In genomic region chr16:34484213-34484612, GRCm38 (mm10) we compare ENCODE assay signal across 16 mouse cellular contexts.
"Had no signal": no experiment of that assay in that cellular context is flagged by ENCODE, and none has a peak within 500 bp of the region (broad histone marks: within the 10 kb centered on the region; RNA-seq: fewer than 3 reads in every experiment).

No protein-coding gene starts in this region.

- H3K4me2 ChIP-seq: lung, embryonic 14.5 days; midbrain, embryonic 11.5 days; midbrain, embryonic 13.5 days; midbrain, embryonic 15.5 days; neural tube, embryonic 12.5 days had no signal

- H3K27ac ChIP-seq: midbrain, embryonic 13.5 days; midbrain, embryonic 15.5 days; neural tube, embryonic 12.5 days had no signal

- H3K36me3 ChIP-seq: midbrain, embryonic 13.5 days; midbrain, embryonic 15.5 days; neural tube, embryonic 12.5 days had no signal

- H3K27me3 ChIP-seq: midbrain, embryonic 13.5 days; midbrain, embryonic 15.5 days; neural tube, embryonic 12.5 days had no signal

- H3K9me3 ChIP-seq: megakaryocyte, embryonic 14.5 days; midbrain, embryonic 13.5 days; midbrain, embryonic 15.5 days; neural tube, embryonic 12.5 days had no signal

- H3K9ac ChIP-seq: lung, embryonic 14.5 days; midbrain, embryonic 13.5 days; midbrain, embryonic 15.5 days; neural tube, embryonic 12.5 days had no signal

- ATAC-seq: midbrain, embryonic 13.5 days had no signal

- DNase-seq: lung, adult 18-20 months; lung, embryonic 14.5 days; lung, postnatal 10 days; lung, postnatal 4 days; right cerebral cortex, adult 18-20 months; right cerebral cortex, postnatal 25 days; right cerebral cortex, postnatal 4 days; spleen, adult 18-20 months; thymus, adult 18-20 months; thymus, postnatal 14 days; thymus, postnatal 36 days had no signal

- H3K4me3 ChIP-seq: megakaryocyte, embryonic 14.5 days; midbrain, embryonic 13.5 days; midbrain, embryonic 15.5 days; neural tube, embryonic 12.5 days had no signal
